Mouse (Mus musculus) ES-Bruce4 (cell line): ENCODE results near the gene Slc20a1.

Source experiments
- CTCF ChIP-seq: IDR thresholded peaks from one replicate; pipeline ENCODE4 v1.8.1; 2011; ENCODE audit warnings: low read depth, low read length
- EP300 ChIP-seq: IDR thresholded peaks from 2 replicates; pipeline ENCODE4 v1.6.1; 2011; ENCODE audit warnings: low read depth, low read length; ENCODE audit not compliant: insufficient read depth
- POLR2A ChIP-seq: IDR thresholded peaks from one replicate; pipeline ENCODE4 v1.8.1; 2011; ENCODE audit warnings: low read length; ENCODE audit not compliant: insufficient read depth

DNA sequence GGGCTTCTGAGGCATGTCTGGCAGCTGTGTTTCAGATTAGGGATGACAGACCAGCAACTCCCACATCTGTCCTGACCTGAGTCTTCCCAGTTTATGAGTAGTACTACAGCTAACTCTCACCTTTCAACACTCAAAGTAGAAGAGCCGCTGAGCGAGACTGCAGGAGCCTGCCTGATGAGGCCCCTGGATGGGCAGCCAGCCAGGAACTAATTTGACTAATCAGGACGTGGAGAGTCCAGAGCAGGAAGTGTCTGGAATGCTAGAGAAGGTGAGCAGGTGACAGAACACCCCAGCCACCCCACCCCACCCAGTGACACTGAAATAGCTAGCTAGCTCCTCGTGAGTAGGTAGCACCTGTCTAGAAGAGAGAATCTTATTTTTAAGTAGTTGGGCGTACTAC is 47.1 kb downstream of the Slc20a1 start:
- TF ChIP-seq CTCF = no peak
- TF ChIP-seq POLR2A = no peak
- TF ChIP-seq EP300 = peak; percentile 96
